Mouse (Mus musculus) ES-Bruce4 (cell line): ENCODE data around the gene Arhgap15. TPM values are rescaled to one million over a fixed set of nuclear protein-coding genes. Genes with fewer than 3 reads are reported as not detected.
A peak's percentile ranks its signal among the peaks of the same experiment; 100 is the strongest.

Experiments
- H3K27ac ChIP-seq: 2 replicates; pipeline ENCODE4 v1.5.1; 2012; ENCODE audit warnings: low read length, inconsistent platforms; ENCODE audit not compliant: insufficient read depth
- H3K27me3 ChIP-seq: 2 replicates; pipeline ENCODE4 v1.6.1; 2012; ENCODE audit warnings: mild to moderate bottlenecking, low read length, inconsistent platforms; ENCODE audit not compliant: control insufficient read depth, poor library complexity, insufficient read depth, severe bottlenecking
- H3K36me3 ChIP-seq: 2 replicates; pipeline ENCODE4 v1.6.1; 2012; ENCODE audit warnings: inconsistent platforms, mild to moderate bottlenecking, low read length, moderate library complexity; ENCODE audit not compliant: control insufficient read depth, poor library complexity, insufficient read depth, severe bottlenecking
- H3K4me1 ChIP-seq: one replicate; pipeline ENCODE4 v1.8.1; 2011; ENCODE audit warnings: low read length; ENCODE audit not compliant: control insufficient read depth, insufficient read depth
- H3K4me3 ChIP-seq: 2 replicates; pipeline ENCODE4 v1.5.1; 2011; ENCODE audit warnings: low read depth, mild to moderate bottlenecking, low read length
- H3K9ac ChIP-seq: 2 replicates; pipeline ENCODE4 v1.6.1; 2012; ENCODE audit warnings: low read depth, mild to moderate bottlenecking, inconsistent platforms; ENCODE audit not compliant: poor library complexity, severe bottlenecking
- H3K9me3 ChIP-seq: replicated peaks from 2 replicates; pipeline ENCODE4 v1.6.1; 2012; ENCODE audit warnings: mild to moderate bottlenecking, low read length, inconsistent platforms; ENCODE audit not compliant: control insufficient read depth, poor library complexity, insufficient read depth, severe bottlenecking
- CTCF ChIP-seq: IDR thresholded peaks from one replicate; pipeline ENCODE4 v1.8.1; 2011; ENCODE audit warnings: low read depth, low read length
- EP300 ChIP-seq: IDR thresholded peaks from 2 replicates; pipeline ENCODE4 v1.6.1; 2011; ENCODE audit warnings: low read depth, low read length; ENCODE audit not compliant: insufficient read depth
- POLR2A ChIP-seq: IDR thresholded peaks from one replicate; pipeline ENCODE4 v1.8.1; 2011; ENCODE audit warnings: low read length; ENCODE audit not compliant: insufficient read depth
- polyA plus RNA-seq: library from polyadenylated mRNA; stranded (reverse); fragments of >200 nt; gene quantifications from 2 replicates; pipeline ENCODE4 v1.2.4, GENCODE M21; 2011; ENCODE audit warnings: low read depth; ENCODE audit not compliant: missing spikeins, insufficient read depth, insufficient read length

Arhgap15 gene
- polyA plus RNA-seq, 1 experiment: not detected

- no peak overlapping the region for H3K27ac ChIP-seq
- H3K4me3 ChIP-seq: no peak overlapping the region
- no peaks in the 10 kb centered on the region for H3K36me3 ChIP-seq
- no peaks in the 10 kb centered on the region for H3K9me3 ChIP-seq
- H3K9ac ChIP-seq: no peak overlapping the region
- no peaks in the 10 kb centered on the region for H3K27me3 ChIP-seq
- TF ChIP-seq EP300: no peak
- TF ChIP-seq POLR2A: no peak
- TF ChIP-seq CTCF: no peak
- no peaks in the 10 kb centered on the region for H3K4me1 ChIP-seq
Measured at GRCm38 (mm10) chr2:44165789-44166188, 417.2 kb downstream of the Arhgap15 start.

GRCm38 (mm10) chr2:44166716-44167115 lies 418.1 kb downstream of the Arhgap15 start:
- H3K9ac ChIP-seq: no peak overlapping the region
- no peak overlapping the region for H3K27ac ChIP-seq
- H3K4me3 ChIP-seq: no peak overlapping the region
- no peaks in the 10 kb centered on the region for H3K9me3 ChIP-seq
- H3K36me3 ChIP-seq: no peaks in the 10 kb centered on the region
- no peak for TF ChIP-seq POLR2A
- TF ChIP-seq CTCF: no peak
- TF ChIP-seq EP300: no peak
- H3K27me3 ChIP-seq: no peaks in the 10 kb centered on the region
- no peaks in the 10 kb centered on the region for H3K4me1 ChIP-seq

- H3K4me1 ChIP-seq: no peaks in the 10 kb centered on the region
- H3K9me3 ChIP-seq: no peaks in the 10 kb centered on the region
- H3K27ac ChIP-seq: no peak overlapping the region
- no peak overlapping the region for H3K9ac ChIP-seq
- no peak for TF ChIP-seq EP300
- no peaks in the 10 kb centered on the region for H3K27me3 ChIP-seq
- H3K4me3 ChIP-seq: no peak overlapping the region
- H3K36me3 ChIP-seq: no peaks in the 10 kb centered on the region
Measured at GRCm38 (mm10) chr2:44184476-44184875, 435.9 kb downstream of the Arhgap15 start.

- H3K36me3 ChIP-seq: no peaks in the 10 kb centered on the region
- TF ChIP-seq CTCF (peak; percentile 11), EP300 (no peak)
- H3K4me3 ChIP-seq: no peak overlapping the region
- H3K4me1 ChIP-seq: no peaks in the 10 kb centered on the region
- H3K9me3 ChIP-seq: no peaks in the 10 kb centered on the region
- no peaks in the 10 kb centered on the region for H3K27me3 ChIP-seq
- H3K9ac ChIP-seq: no peak overlapping the region
- H3K27ac ChIP-seq: no peak overlapping the region
Measured at GRCm38 (mm10) chr2:44190749-44191148, 442.1 kb downstream of the Arhgap15 start.

- TF ChIP-seq CTCF: no peak
- H3K36me3 ChIP-seq: no peaks in the 10 kb centered on the region
- no peaks in the 10 kb centered on the region for H3K4me1 ChIP-seq
- H3K27me3 ChIP-seq: no peaks in the 10 kb centered on the region
- H3K9ac ChIP-seq: no peak overlapping the region
- H3K4me3 ChIP-seq: no peak overlapping the region
- no peaks in the 10 kb centered on the region for H3K9me3 ChIP-seq
- H3K27ac ChIP-seq: no peak overlapping the region
Measured at GRCm38 (mm10) chr2:44192058-44192457, 443.4 kb downstream of the Arhgap15 start.

- Histone ChIP-seq H3K9ac (no peak overlapping the region), H3K27me3 (no peaks in the 10 kb centered on the region), H3K4me1 (no peaks in the 10 kb centered on the region), H3K36me3 (no peaks in the 10 kb centered on the region), H3K27ac (no peak overlapping the region), H3K9me3 (no peaks in the 10 kb centered on the region), H3K4me3 (no peak overlapping the region)
- TF ChIP-seq CTCF: no peak
- TF ChIP-seq EP300: no peak
- no peak for TF ChIP-seq POLR2A
Measured at GRCm38 (mm10) chr2:44215506-44215905, 466.9 kb downstream of the Arhgap15 start.

- Histone ChIP-seq H3K36me3 (no peaks in the 10 kb centered on the region), H3K4me3 (no peak overlapping the region), H3K9me3 (no peaks in the 10 kb centered on the region), H3K9ac (no peak overlapping the region), H3K27me3 (no peaks in the 10 kb centered on the region), H3K27ac (no peak overlapping the region), H3K4me1 (no peaks in the 10 kb centered on the region)
- TF ChIP-seq EP300 (no peak), POLR2A (no peak)
Measured at GRCm38 (mm10) chr2:44217811-44218210, 469.2 kb downstream of the Arhgap15 start.
